Comparison of ENCODE assay signal across 8 mouse cellular contexts in the genomic region with DNA sequence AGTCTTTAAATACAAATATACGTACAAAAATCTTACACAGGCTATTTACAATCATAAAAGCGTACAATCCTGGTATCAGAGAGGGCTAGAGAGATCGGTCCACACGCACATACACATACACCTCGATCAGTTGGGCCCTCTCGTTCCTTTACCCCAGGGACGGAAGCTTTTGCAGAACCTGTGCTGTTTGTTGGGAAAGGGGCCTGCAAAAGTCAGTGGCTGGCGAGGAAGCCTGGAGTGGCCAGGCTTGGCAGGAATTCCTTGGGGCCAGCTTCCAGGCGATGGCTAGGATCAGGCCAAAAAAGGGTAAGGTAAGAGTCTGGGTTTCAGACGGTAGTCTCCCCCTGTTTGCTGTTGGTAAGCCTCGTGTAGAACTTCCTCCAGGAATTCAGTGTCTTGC. TPM values are rescaled to one million over a fixed set of nuclear protein-coding genes. Genes with fewer than 3 reads are reported as not detected.
A peak's percentile ranks its signal among the peaks of the same experiment; 100 is the strongest.
DNase-seq lines count a peak whose midpoint lies in the region; ATAC-seq and TF ChIP-seq lines count a peak whose summit lies in the region.

No protein-coding gene starts in this region.

- no peak overlapping the region for H3K27ac ChIP-seq in heart, postnatal 0 days (ENCODE audit: low read depth)
- H3K27ac ChIP-seq in embryonic facial prominence, embryonic 13.5 days, result no peak overlapping the region
- no peak overlapping the region for H3K27ac ChIP-seq in hindbrain, embryonic 13.5 days
- peak overlapping the region; percentile 98 for H3K27ac ChIP-seq in midbrain, embryonic 12.5 days (replicated peaks)

- no peaks in the 10 kb centered on the region for H3K9me3 ChIP-seq in heart, postnatal 0 days (replicated peaks; ENCODE audit: control insufficient read depth, low read length)
- H3K9me3 ChIP-seq in embryonic facial prominence, embryonic 13.5 days, result no peaks in the 10 kb centered on the region
- H3K9me3 ChIP-seq in hindbrain, embryonic 13.5 days, result no peaks in the 10 kb centered on the region
- no peaks in the 10 kb centered on the region for H3K9me3 ChIP-seq in midbrain, embryonic 12.5 days

- 34% methylated on average over 11 of the region's 11 CpGs for WGBS in heart, postnatal 0 days
- 28% methylated on average over 11 of the region's 11 CpGs for WGBS in embryonic facial prominence, embryonic 13.5 days
- 32% methylated on average over 11 of the region's 11 CpGs for WGBS in hindbrain, embryonic 13.5 days
- 30% methylated on average over 11 of the region's 11 CpGs for WGBS in midbrain, embryonic 12.5 days

- H3K4me3 ChIP-seq in heart, postnatal 0 days (ENCODE audit: low read depth, low read length), result peak overlapping the region; percentile 91
- H3K4me3 ChIP-seq in embryonic facial prominence, embryonic 13.5 days, result peak overlapping the region; percentile 86
- H3K4me3 ChIP-seq in hindbrain, embryonic 13.5 days, result peak overlapping the region; percentile 82
- peak overlapping the region; percentile 92 for H3K4me3 ChIP-seq in midbrain, embryonic 12.5 days

- peaks cover 5% of the 10 kb centered on the region; the same call in 1 of the 2 replicates for H3K36me3 ChIP-seq in heart, postnatal 0 days (replicated peaks; ENCODE audit: control insufficient read depth, insufficient read depth, low read length)
- H3K36me3 ChIP-seq in embryonic facial prominence, embryonic 13.5 days, result peaks cover 4% of the 10 kb centered on the region; the same call in 1 of the 2 replicates
- no peaks in the 10 kb centered on the region for H3K36me3 ChIP-seq in hindbrain, embryonic 13.5 days
- no peaks in the 10 kb centered on the region for H3K36me3 ChIP-seq in midbrain, embryonic 12.5 days

- no peak for TF ChIP-seq EP300 in heart, postnatal 0 days (IDR thresholded peaks at IDR 0.05; ENCODE audit: low read depth)

- peaks cover 5% of the 10 kb centered on the region; the same call in 1 of the 2 replicates for H3K27me3 ChIP-seq in heart, postnatal 0 days (ENCODE audit: control insufficient read depth, insufficient read depth, low read length)
- H3K27me3 ChIP-seq in embryonic facial prominence, embryonic 13.5 days, result no peaks in the 10 kb centered on the region
- H3K27me3 ChIP-seq in hindbrain, embryonic 13.5 days, result peaks cover 35% of the 10 kb centered on the region
- peaks cover 7% of the 10 kb centered on the region for H3K27me3 ChIP-seq in midbrain, embryonic 12.5 days

- intact Hi-C loops in heart, postnatal 14 days (cut with DNase I), result loop anchor here (10.0 kb wide), 4 partner anchors 159 to 561 kb away; partner anchors contain the start of gene Mterf1b
- intact Hi-C loops in left cerebral cortex, postnatal 25 days (cut with DNase I), result loop anchor here (2.0 to 5.0 kb wide), 4 partner anchors 162 to 491 kb away; no protein-coding TSS in a partner anchor

- peaks cover 21% of the 10 kb centered on the region for H3K4me1 ChIP-seq in heart, postnatal 0 days (ENCODE audit: control insufficient read depth, insufficient read depth)
- H3K4me1 ChIP-seq in embryonic facial prominence, embryonic 13.5 days, result peaks cover 33% of the 10 kb centered on the region
- H3K4me1 ChIP-seq in hindbrain, embryonic 13.5 days (replicated peaks), result peaks cover 39% of the 10 kb centered on the region
- peaks cover 39% of the 10 kb centered on the region for H3K4me1 ChIP-seq in midbrain, embryonic 12.5 days

- no peak for TF ChIP-seq CTCF in heart, postnatal 0 days (IDR thresholded peaks at IDR 0.05; ENCODE audit: low read depth)

- DNase-seq in heart, postnatal 0 days (ENCODE audit: low spot score), result no peak
- DNase-seq in heart, postnatal 14 days, result no peak
- no peak for DNase-seq in left cerebral cortex, postnatal 25 days (ENCODE audit: low spot score in 2 of 2)
- DNase-seq in layer of hippocampus, adult 8-10 months (ENCODE audit: low spot score in 2 of 2), result no peak
- no peak for DNase-seq in frontal cortex, postnatal 10 days (ENCODE audit: low spot score in 2 of 2)

- ATAC-seq in heart, postnatal 0 days (ENCODE audit: insufficient read depth, low read depth), result no peak
- ATAC-seq in embryonic facial prominence, embryonic 13.5 days (ENCODE audit: insufficient number of reproducible peaks, insufficient read depth, low FRiP score, low TSS enrichment, low read depth), result no peak
- ATAC-seq in hindbrain, embryonic 13.5 days (ENCODE audit: low FRiP score), result no peak
- ATAC-seq in midbrain, embryonic 12.5 days (ENCODE audit: low FRiP score, low read depth), result no peak

- H3K4me2 ChIP-seq in heart, postnatal 0 days (ENCODE audit: low read depth, low read length), result peak overlapping the region; percentile 81
- H3K4me2 ChIP-seq in embryonic facial prominence, embryonic 13.5 days, result peak overlapping the region; percentile 94
- peak overlapping the region; percentile 99 for H3K4me2 ChIP-seq in hindbrain, embryonic 13.5 days
- peak overlapping the region; percentile 82 for H3K4me2 ChIP-seq in midbrain, embryonic 12.5 days (replicated peaks)

- peak overlapping the region; percentile 2; the same call in 1 of the 2 replicates for H3K9ac ChIP-seq in heart, postnatal 0 days (replicated peaks; ENCODE audit: low read depth, low read length)
- H3K9ac ChIP-seq in embryonic facial prominence, embryonic 13.5 days, result peak overlapping the region; percentile 97
- peak overlapping the region; percentile 88 for H3K9ac ChIP-seq in hindbrain, embryonic 13.5 days
- H3K9ac ChIP-seq in midbrain, embryonic 12.5 days (replicated peaks), result peak overlapping the region; percentile 95

RNA-seq across cellular contexts. Expression of gene Fzd1, which starts 2.5 kb away (rescaled TPM):
- total RNA-seq in heart, postnatal 0 days (2014; rRNA removed; ENCODE audit: low replicate concordance), result 31.8 and 40.2 TPM in 2 replicates
- polyA plus RNA-seq in heart, postnatal 0 days (2015; fragmentation: Nextera tagmentation; extraction: Ambion mirVana), result 6.1 and 7.9 TPM in 2 replicates
- 10 to 100 TPM; 12.5 to 13.3 TPM for total RNA-seq in heart, postnatal 14 days (2021)
- 22.6 and 25.6 TPM in 2 replicates for polyA plus RNA-seq in embryonic facial prominence, embryonic 13.5 days (2015; fragmentation: Nextera tagmentation; extraction: Ambion mirVana)
- polyA plus RNA-seq in hindbrain, embryonic 13.5 days (2015; fragmentation: Nextera tagmentation; extraction: Ambion mirVana), result 10.0 and 10.3 TPM in 2 replicates
- 60.9 and 66.9 TPM in 2 replicates for polyA plus RNA-seq in midbrain, embryonic 12.5 days (2016; fragmentation: Nextera tagmentation; extraction: Ambion mirVana)
- 10 to 100 TPM; 14.4 to 14.6 TPM for total RNA-seq in left cerebral cortex, postnatal 25 days (2021)
- 1 to 10 TPM; 8.2 to 9.9 (median 8.5) TPM for total RNA-seq in layer of hippocampus, adult 8-10 months (2022)

Comparison
In these comparisons a context has a peak if more than half of its experiments do, and no peak if none do; other contexts are left out.
1. H3K9ac ChIP-seq: peak in every context shown above with its lines; median percentile 97 in embryonic facial prominence, embryonic 13.5 days; 95 in midbrain, embryonic 12.5 days; 88 in hindbrain, embryonic 13.5 days; 2 in heart, postnatal 0 days.